Mouse (Mus musculus) limb, embryonic 13.5 days (tissue): Measurements from ENCODE around the gene Gm10840. TPM values are rescaled to one million over a fixed set of nuclear protein-coding genes. Genes with fewer than 3 reads are reported as not detected.
"Not testable (repeated sequence)": the region's sequence is repeated elsewhere in the genome, so short reads cannot be mapped to it uniquely, and the experiment has no call there.

Experiments
- ATAC-seq: fragments of 200-750 bp; cut with Nextera tagmentation; 2 replicates; pipeline ENCODE4 v1.8.0; 2017; ENCODE audit warnings: low read depth, moderate number of reproducible peaks, moderate TSS enrichment; ENCODE audit not compliant: low FRiP score
- H3K27ac ChIP-seq: fragments of 300-500 bp; sonication (generic); 2 replicates; pipeline ENCODE4 v1.5.1; 2015; ENCODE audit warnings: inconsistent platforms, mild to moderate bottlenecking, moderate library complexity
- H3K27me3 ChIP-seq: fragments of 300-500 bp; sonication (generic); 2 replicates; pipeline ENCODE4 v1.6.1; 2015; ENCODE audit warnings: mild to moderate bottlenecking, inconsistent platforms
- H3K36me3 ChIP-seq: fragments of 300-500 bp; sonication (generic); 2 replicates; pipeline ENCODE4 v1.6.1; 2015; ENCODE audit warnings: inconsistent platforms, mild to moderate bottlenecking, moderate library complexity
- H3K4me1 ChIP-seq: fragments of 300-500 bp; sonication (generic); 2 replicates; pipeline ENCODE4 v1.6.1; 2015; ENCODE audit warnings: inconsistent platforms
- H3K4me2 ChIP-seq: fragments of 300-500 bp; sonication (generic); replicated peaks from 2 replicates; pipeline ENCODE4 v1.6.1; 2015; ENCODE audit warnings: inconsistent platforms, mild to moderate bottlenecking, moderate library complexity
- H3K4me3 ChIP-seq: fragments of 300-500 bp; sonication (generic); 2 replicates; pipeline ENCODE4 v1.5.1; 2015; ENCODE audit warnings: moderate library complexity, mild to moderate bottlenecking, inconsistent platforms
- H3K9ac ChIP-seq: fragments of 300-500 bp; sonication (generic); 2 replicates; pipeline ENCODE4 v1.6.1; 2015; ENCODE audit warnings: mild to moderate bottlenecking, inconsistent platforms
- H3K9me3 ChIP-seq: fragments of 300-500 bp; sonication (generic); 2 replicates; pipeline ENCODE4 v1.6.1; 2016; ENCODE audit warnings: inconsistent platforms
- WGBS: fragments of 180-500 bp; shearing (Covaris S2); methylation state at CpG from one replicate; pipeline ENCODE4 v1.1.7; 2015; 5-methylcytosine and 5-hydroxymethylcytosine counted together
- polyA plus RNA-seq: library from polyadenylated mRNA; unstranded; fragments of >200 nt; fragmentation: Nextera tagmentation; extraction: Ambion mirVana; gene quantifications from 2 replicates; pipeline ENCODE4 v1.2.1, GENCODE M21; 2015

Gm10840 gene
- not detected in 2 replicates for polyA plus RNA-seq

DNA sequence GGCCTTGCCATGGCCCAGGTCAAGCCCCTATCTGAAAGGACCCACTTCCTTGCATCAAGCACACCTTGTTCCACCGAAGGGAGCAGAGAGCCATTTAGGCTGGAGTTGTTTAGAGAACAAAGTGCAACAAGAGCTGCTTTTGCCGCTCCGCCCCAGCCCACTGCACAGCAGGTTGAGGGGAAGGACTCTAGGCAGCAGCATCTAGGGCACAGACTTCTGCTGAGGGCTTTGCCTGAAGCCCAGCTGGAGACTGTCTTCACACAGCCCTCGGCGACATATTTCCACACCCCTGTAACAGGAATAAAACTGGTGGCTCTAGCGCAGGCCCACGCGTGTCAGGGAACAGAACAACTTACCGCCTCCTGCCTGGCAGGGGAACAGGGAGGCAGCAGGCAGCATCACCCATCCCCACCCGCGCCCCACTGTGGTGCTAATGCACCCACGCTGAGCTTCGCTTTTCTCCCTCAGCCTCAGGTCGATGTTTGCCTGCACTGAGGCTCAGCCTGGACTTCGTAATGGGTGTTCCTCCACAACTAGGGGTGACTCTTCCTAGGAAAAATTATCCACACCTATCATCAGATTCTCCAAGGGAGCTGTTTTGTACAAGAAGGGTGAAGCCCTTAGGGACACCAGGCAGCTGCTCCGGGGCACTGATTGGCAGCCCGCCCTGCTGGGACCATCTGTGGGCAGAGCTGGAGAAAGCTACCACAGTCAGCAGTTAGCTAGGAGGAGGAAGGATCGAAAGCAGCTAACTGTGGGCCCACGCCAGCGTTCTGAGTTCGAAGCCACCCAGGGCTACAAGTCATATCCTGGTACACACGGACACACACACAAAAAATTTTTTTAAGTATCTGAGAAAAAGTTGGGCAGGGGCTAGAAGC is at the start of gene Gm10840, which contains the start of gene Limd2:
Gene Gm10840 (plus strand): TSS at position 10 of the 881 bp plus-strand sequence.
Gene Limd2 (minus strand): TSS at position 20 of the 881 bp plus-strand sequence.
- Histone ChIP-seq H3K4me3 (peak within 1 kb of the TSS; percentile 87), H3K9ac (peak within 1 kb of the TSS; percentile 96), H3K4me2 (peak within 1 kb of the TSS; percentile 97), H3K36me3 (peaks cover 64% of the 10 kb centered on the region), H3K27me3 (no peaks in the 10 kb centered on the region), H3K4me1 (peaks cover 48% of the 10 kb centered on the region), H3K9me3 (no peaks in the 10 kb centered on the region), H3K27ac (peak within 1 kb of the TSS; percentile 99)
- peak; percentile 25; the same call in 1 of the 2 replicates for ATAC-seq
- 27% methylated on average over 22 of the region's 22 CpGs for WGBS

DNA sequence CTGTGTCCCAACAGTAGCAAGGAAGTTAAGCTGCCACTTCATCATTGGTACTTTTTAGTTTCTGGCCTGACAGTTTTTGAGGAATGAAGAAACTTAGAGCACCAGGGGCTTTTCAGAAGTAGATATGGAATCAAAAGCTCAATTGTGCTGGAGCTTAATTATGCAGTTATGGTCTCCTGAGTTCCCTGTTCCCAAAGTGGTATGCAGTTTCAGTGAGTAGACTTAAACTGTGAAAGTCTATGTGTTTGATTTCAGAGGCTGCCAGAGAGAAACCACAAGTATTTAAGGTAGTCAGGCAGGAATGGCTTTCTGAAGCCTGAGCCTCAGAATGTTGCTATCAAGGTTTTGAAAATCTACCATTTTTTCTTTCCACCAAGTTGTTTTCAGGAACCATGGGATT is 49.0 kb upstream of the Gm10840 start:
- Histone ChIP-seq H3K36me3 (peaks cover 43% of the 10 kb centered on the region), H3K4me1 (no peaks in the 10 kb centered on the region), H3K27me3 (no peaks in the 10 kb centered on the region), H3K4me2 (no peak overlapping the region), H3K9me3 (no peaks in the 10 kb centered on the region), H3K27ac (peak overlapping the region; percentile 17; the same call in 1 of the 2 replicates), H3K9ac (no peak overlapping the region), H3K4me3 (no peak overlapping the region)
- no peak for ATAC-seq

- ATAC-seq = no peak
- H3K9me3 ChIP-seq = no peaks in the 10 kb centered on the region
- no peak overlapping the region for H3K4me2 ChIP-seq
- no peaks in the 10 kb centered on the region for H3K27me3 ChIP-seq
- WGBS = 93% methylated on average over 5 of the region's 5 CpGs
- H3K36me3 ChIP-seq = peaks cover 83% of the 10 kb centered on the region
- H3K9ac ChIP-seq = no peak overlapping the region
- no peak overlapping the region for H3K4me3 ChIP-seq
- no peaks in the 10 kb centered on the region for H3K4me1 ChIP-seq
- H3K27ac ChIP-seq = no peak overlapping the region
These were observed 38.4 kb upstream of the Gm10840 start for GRCm38 (mm10) chr11:106122221-106122620.

- no peak overlapping the region for H3K4me3 ChIP-seq
- WGBS = 84% methylated on average over 3 of the region's 3 CpGs
- no peaks in the 10 kb centered on the region for H3K4me1 ChIP-seq
- no peaks in the 10 kb centered on the region for H3K27me3 ChIP-seq
- H3K9me3 ChIP-seq = no peaks in the 10 kb centered on the region
- peaks cover 78% of the 10 kb centered on the region for H3K36me3 ChIP-seq
- H3K9ac ChIP-seq = no peak overlapping the region
- no peak overlapping the region for H3K4me2 ChIP-seq
- ATAC-seq = no peak
- H3K27ac ChIP-seq = no peak overlapping the region
These were observed 37.9 kb upstream of the Gm10840 start for GRCm38 (mm10) chr11:106122736-106123135.

DNA sequence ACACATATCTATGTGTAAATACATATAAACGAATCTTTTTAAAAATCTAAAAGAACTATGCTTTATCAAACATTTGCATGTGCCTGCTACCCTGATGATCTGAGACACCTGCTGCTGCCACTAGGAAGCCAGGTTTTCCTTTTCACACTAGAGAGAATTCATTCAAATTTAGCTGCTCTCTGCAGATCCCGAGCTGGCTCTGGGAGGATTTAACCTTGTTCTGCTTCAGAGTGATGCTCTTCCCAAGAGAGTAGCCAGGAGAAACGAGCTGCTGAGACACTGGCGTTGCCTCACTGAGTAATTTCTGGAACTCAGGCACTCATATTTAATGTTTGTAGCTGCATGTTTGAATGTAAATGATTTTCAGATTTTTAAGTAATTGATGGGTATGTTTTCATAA is 35.9 kb upstream of the Gm10840 start:
- H3K4me1 ChIP-seq = no peaks in the 10 kb centered on the region
- ATAC-seq = no peak
- H3K4me3 ChIP-seq = no peak overlapping the region
- H3K4me2 ChIP-seq = no peak overlapping the region
- peaks cover 75% of the 10 kb centered on the region for H3K36me3 ChIP-seq
- 79% methylated on average over 4 of the region's 4 CpGs for WGBS
- no peak overlapping the region for H3K27ac ChIP-seq
- H3K9me3 ChIP-seq = no peaks in the 10 kb centered on the region
- no peaks in the 10 kb centered on the region for H3K27me3 ChIP-seq
- no peak overlapping the region for H3K9ac ChIP-seq

DNA sequence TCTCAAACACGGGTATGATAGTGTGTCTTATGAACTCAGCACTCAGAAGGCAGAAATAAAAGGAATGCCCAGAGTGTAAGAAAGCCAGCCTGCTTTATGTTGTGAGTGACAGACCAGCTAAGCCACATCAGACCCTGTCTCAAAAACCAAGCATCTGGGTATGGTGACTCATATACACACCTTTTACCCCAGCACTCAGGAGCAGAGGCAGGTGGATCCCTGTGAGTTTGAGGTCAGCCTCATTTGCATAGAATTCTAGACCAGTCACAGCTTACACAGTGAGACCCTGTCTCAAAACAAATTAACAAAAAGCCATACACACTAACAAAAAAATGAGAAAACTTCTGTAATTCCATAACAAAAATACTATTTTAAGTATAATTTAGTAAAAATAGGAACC is 34.8 kb upstream of the Gm10840 start:
- no peak for ATAC-seq
- no peak overlapping the region for H3K4me3 ChIP-seq
- no peak overlapping the region for H3K27ac ChIP-seq
- H3K4me1 ChIP-seq = no peaks in the 10 kb centered on the region
- H3K9me3 ChIP-seq = no peaks in the 10 kb centered on the region
- H3K27me3 ChIP-seq = no peaks in the 10 kb centered on the region
- H3K9ac ChIP-seq = no peak overlapping the region
- 81% methylated on average over 1 of the region's 1 CpGs for WGBS
- H3K4me2 ChIP-seq = no peak overlapping the region
- peaks cover 79% of the 10 kb centered on the region for H3K36me3 ChIP-seq

DNA sequence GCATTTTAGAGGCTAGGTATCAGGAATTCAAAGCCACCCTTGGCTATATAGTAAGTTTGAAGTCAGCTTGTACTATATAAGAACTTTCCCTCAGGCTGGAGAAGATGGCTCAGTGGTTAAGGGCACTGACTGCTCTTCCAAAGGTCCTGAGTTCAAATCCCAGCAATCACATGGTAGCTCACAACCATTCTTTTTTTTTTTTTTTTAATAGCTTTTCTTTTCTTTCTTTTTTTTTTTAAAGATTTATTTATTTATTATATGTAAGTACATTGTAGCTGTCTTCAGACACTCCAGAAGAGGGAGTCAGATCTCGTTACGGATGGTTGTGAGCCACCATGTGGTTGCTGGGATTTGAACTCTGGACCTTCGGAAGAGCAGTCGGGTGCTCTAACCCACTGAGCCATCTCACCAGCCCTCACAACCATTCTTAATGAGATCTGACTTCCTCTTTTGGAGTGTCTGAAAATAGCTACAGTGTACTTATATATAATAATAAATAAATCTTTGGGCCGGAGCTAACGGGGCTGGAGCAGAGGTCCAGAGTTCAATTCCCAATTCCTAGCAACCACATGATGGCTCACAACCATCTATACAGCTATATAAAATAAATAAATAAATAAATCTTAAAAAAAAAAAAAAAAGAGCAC is 33.8 kb upstream of the Gm10840 start:
- peaks cover 71% of the 10 kb centered on the region for H3K36me3 ChIP-seq
- H3K9me3 ChIP-seq, H3K27me3 ChIP-seq, H3K4me3 ChIP-seq, ATAC-seq, H3K27ac ChIP-seq, H3K4me2 ChIP-seq, H3K9ac ChIP-seq, H3K4me1 ChIP-seq: not testable (repeated sequence)
- WGBS = 94% methylated on average over 6 of the region's 6 CpGs

- peaks cover 52% of the 10 kb centered on the region for H3K36me3 ChIP-seq
- no peak overlapping the region for H3K27ac ChIP-seq
- H3K9ac ChIP-seq = no peak overlapping the region
- no peak for ATAC-seq
- 92% methylated on average over 1 of the region's 1 CpGs for WGBS
- no peaks in the 10 kb centered on the region for H3K27me3 ChIP-seq
- no peaks in the 10 kb centered on the region for H3K4me1 ChIP-seq
- H3K4me3 ChIP-seq = no peak overlapping the region
- no peak overlapping the region for H3K4me2 ChIP-seq
- H3K9me3 ChIP-seq = no peaks in the 10 kb centered on the region
These were observed 31.2 kb upstream of the Gm10840 start for GRCm38 (mm10) chr11:106129477-106129876.

DNA sequence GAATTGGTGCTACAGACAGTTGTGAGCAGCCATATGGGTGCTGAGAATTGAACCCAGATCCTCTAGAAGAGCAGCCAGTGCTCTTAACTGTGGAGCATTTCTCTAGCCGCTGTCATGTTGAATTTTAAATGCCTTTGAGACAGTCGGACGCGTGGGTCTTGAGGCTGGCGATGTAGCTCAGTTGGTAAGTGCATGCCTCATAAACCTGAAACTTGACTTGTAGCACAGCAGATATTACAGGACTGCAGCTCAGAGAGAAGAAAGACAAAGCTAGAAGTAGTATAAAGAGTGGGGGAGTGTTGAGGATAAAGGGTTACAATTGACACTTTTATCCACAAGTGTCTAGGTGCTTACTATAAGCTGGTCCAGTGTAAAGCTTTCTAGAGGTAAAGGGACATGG is 28.1 kb upstream of the Gm10840 start:
- no peaks in the 10 kb centered on the region for H3K27me3 ChIP-seq
- H3K9me3 ChIP-seq = no peaks in the 10 kb centered on the region
- ATAC-seq = no peak
- no peak overlapping the region for H3K9ac ChIP-seq
- no peaks in the 10 kb centered on the region for H3K4me1 ChIP-seq
- 95% methylated on average over 5 of the region's 5 CpGs for WGBS
- no peak overlapping the region for H3K4me3 ChIP-seq
- no peak overlapping the region for H3K27ac ChIP-seq
- H3K4me2 ChIP-seq = no peak overlapping the region
- peaks cover 55% of the 10 kb centered on the region for H3K36me3 ChIP-seq

GRCm38 (mm10) chr11:106134580-106135528 is 25.8 kb upstream of the Gm10840 start:
- Histone ChIP-seq H3K27me3 (no peaks in the 10 kb centered on the region), H3K27ac (peak overlapping the region; percentile 61; the same call in 1 of the 2 replicates), H3K4me2 (peak overlapping the region; percentile 28; the same call in 1 of the 2 replicates), H3K4me1 (no peaks in the 10 kb centered on the region), H3K9ac (no peak overlapping the region), H3K9me3 (no peaks in the 10 kb centered on the region), H3K4me3 (no peak overlapping the region), H3K36me3 (peaks cover 52% of the 10 kb centered on the region)
- ATAC-seq = no peak
- WGBS = 53% methylated on average over 8 of the region's 8 CpGs

DNA sequence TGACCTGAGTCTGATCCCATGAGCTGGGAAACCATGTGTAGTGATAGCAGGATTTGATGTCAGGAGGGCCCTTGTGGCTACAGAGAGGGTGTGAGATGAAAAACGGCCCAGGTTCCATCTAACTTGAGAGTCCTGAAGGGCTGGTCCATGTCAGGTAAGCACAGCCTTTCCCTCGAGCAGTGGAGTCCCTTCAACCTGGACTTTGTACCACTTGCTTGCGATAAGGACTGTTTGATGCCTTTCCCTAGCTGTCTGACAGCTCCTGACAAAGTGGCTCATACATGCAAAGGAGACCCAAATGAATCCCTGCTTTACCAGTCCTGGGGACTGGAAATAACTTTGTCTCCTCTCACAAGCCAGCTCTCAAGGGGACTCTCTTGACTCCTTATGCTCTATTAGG is 9.4 kb upstream of the Gm10840 start:
- no peaks in the 10 kb centered on the region for H3K9me3 ChIP-seq
- peaks cover 6% of the 10 kb centered on the region for H3K4me1 ChIP-seq
- H3K4me2 ChIP-seq = no peak overlapping the region
- H3K4me3 ChIP-seq = no peak overlapping the region
- no peak overlapping the region for H3K27ac ChIP-seq
- H3K36me3 ChIP-seq = peaks cover 97% of the 10 kb centered on the region
- 91% methylated on average over 3 of the region's 3 CpGs for WGBS
- no peak for ATAC-seq
- H3K9ac ChIP-seq = no peak overlapping the region
- no peaks in the 10 kb centered on the region for H3K27me3 ChIP-seq
